Mouse (Mus musculus): ENCODE measurements around the gene Bmyc.

- no peak for TF ChIP-seq CTCF (IDR thresholded peaks at IDR 0.05; ENCODE audit: borderline replicate concordance, control insufficient read depth, extremely low read depth, insufficient read depth, low read length, poor library complexity)
- no peak for TF ChIP-seq POLR2A (IDR thresholded peaks at IDR 0.05; ENCODE audit: control insufficient read depth, extremely low read depth, insufficient read depth, low read length, poor library complexity)
These were observed 48.9 kb upstream of the Bmyc start, which contains the start of gene Lcn5 for GRCm38 (mm10) chr2:25657652-25658051.

Measured in thymus, adult 2 months (tissue).